ENCODE assay signal across 25 mouse cellular contexts in the genomic region with DNA sequence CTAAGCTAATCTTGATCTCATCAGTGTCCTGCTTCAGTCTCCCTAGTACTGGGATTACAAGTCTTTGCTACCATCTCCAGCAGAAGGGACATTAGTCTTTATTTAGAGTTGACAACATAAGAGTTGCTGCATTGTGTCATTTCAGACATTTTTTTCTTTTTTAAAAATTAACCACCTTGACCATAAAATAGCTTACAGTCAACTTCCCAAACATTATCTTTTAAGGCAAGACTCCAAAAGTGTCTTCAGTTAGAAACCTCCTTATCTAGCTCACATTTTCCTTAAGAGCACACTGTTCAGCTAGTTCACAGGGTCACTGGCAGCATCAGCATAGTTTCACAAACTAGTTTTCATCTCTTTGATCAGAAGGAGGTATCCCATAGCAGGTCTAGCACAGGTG. TPM values are rescaled to one million over a fixed set of nuclear protein-coding genes. Genes with fewer than 3 reads are reported as not detected.
DNase-seq lines count a peak whose midpoint lies in the region; ATAC-seq and TF ChIP-seq lines count a peak whose summit lies in the region.
"Had no signal": no experiment of that assay in that cellular context is flagged by ENCODE, and none has a peak within 500 bp of the region (broad histone marks: within the 10 kb centered on the region; RNA-seq: fewer than 3 reads in every experiment).

No protein-coding gene starts in this region.

- ATAC-seq in cerebellum, adult (ENCODE audit: insufficient number of reproducible peaks, low FRiP score, low TSS enrichment), result no peak
- ATAC-seq: activated CD4-positive, CD25-positive, alpha-beta regulatory T cell, adult 4 months; CD4-positive, CD25-positive, alpha-beta regulatory T cell, adult 4 months; Patski had no signal

- peaks cover 19 to 20% of the 10 kb centered on the region in 2 experiments for H3K4me1 ChIP-seq in MEL (ENCODE audit: control insufficient read depth in 1 of 2, insufficient read depth in 2 of 2, low read length in 2 of 2)

- no peak for TF ChIP-seq RAD21 in MEL (IDR thresholded peaks at IDR 0.05; ENCODE audit: low read depth, low read length)

- H3K36me3 ChIP-seq in MEL (ENCODE audit: control insufficient read depth in 1 of 2, insufficient read depth in 2 of 2, low read length in 2 of 2), result peaks cover 0 to 24% of the 10 kb centered on the region in 2 experiments; a peak in 2 of 4 replicates
- H3K36me3 ChIP-seq: G1E had no signal

- no peak overlapping the region for H3K4me3 ChIP-seq in MEL (ENCODE audit: control insufficient read depth in 1 of 2, insufficient read depth in 1 of 2, low read depth in 2 of 2, low read length in 2 of 2)

- peak; percentile 48 for DNase-seq in MEL (ENCODE audit: low read depth, low spot score)
- peak; percentile 33 for DNase-seq in R1 (ENCODE audit: low read depth, low spot score)
- DNase-seq in ZHBTc4 (ENCODE audit: low read depth, low spot score), result peak; percentile 37
- no peak for DNase-seq in right cerebral cortex, adult 18-20 months
- DNase-seq in spleen, postnatal 4 days (ENCODE audit: low spot score in 2 of 2), result no peak
- DNase-seq: adrenal gland, adult 2 months; adrenal gland, adult 8-10 months; adrenal gland, postnatal 10 days; adrenal gland, postnatal 14 days; adrenal gland, postnatal 25 days; adrenal gland, postnatal 36 days; B cell, adult 2 months; cerebellum, adult 11 months; cerebellum, adult 11-12 months; cerebellum, adult 18-20 months; cerebellum, adult 2 months; cerebellum, adult 8-10 months; cerebellum, adult 9-10 months; cerebellum, adult 9-11 months had no signal

- no peak for TF ChIP-seq CTCF in MEL (IDR thresholded peaks at IDR 0.05 in 2 of 3, conservative IDR thresholded peaks at IDR 0.05 in 1 of 3; ENCODE audit: control insufficient read depth in 1 of 3, insufficient read depth in 1 of 3, low read depth in 2 of 3, low read length in 3 of 3, poor library complexity in 1 of 3, severe bottlenecking in 1 of 3)

- no peak overlapping the region for H3K9ac ChIP-seq in MEL (ENCODE audit: control insufficient read depth, low read depth, low read length, poor library complexity, severe bottlenecking)

- H3K27ac ChIP-seq in MEL (ENCODE audit: control insufficient read depth, low read depth, low read length), result peak overlapping the region; percentile 49

- no peak for TF ChIP-seq POLR2A in MEL (IDR thresholded peaks at IDR 0.05; ENCODE audit: control insufficient read depth in 1 of 2, insufficient read depth in 1 of 2, low read depth in 1 of 2, low read length in 2 of 2, poor library complexity in 1 of 2)

- TF ChIP-seq EP300 in MEL (IDR thresholded peaks at IDR 0.05; ENCODE audit: low read depth in 1 of 2, low read length in 2 of 2), result peak; percentile 80 to 87

- no peaks in the 10 kb centered on the region for H3K27me3 ChIP-seq in MEL (ENCODE audit: control insufficient read depth in 1 of 2, insufficient read depth in 2 of 2, low read length in 2 of 2)
- H3K27me3 ChIP-seq: CH12.LX had no signal

- no peaks in the 10 kb centered on the region for H3K9me3 ChIP-seq in MEL (replicated peaks; ENCODE audit: insufficient read depth, low read length)

- H3K79me2 ChIP-seq in MEL (ENCODE audit: control insufficient read depth, insufficient read depth, low read length, poor library complexity), result no peaks in the 10 kb centered on the region

TF ChIP-seq in MEL, 35 proteins besides CTCF, POLR2A, EP300 and RAD21:
- TF ChIP-seq TCF12 (IDR thresholded peaks at IDR 0.05; ENCODE audit: low read depth, low read length), result peak; percentile 76
- peak; percentile 48; the same call in 1 of the 2 replicates for TF ChIP-seq MYB (IDR thresholded peaks at IDR 0.05; ENCODE audit: low read depth, low read length)
- peak; percentile 74 for TF ChIP-seq GATA1 (IDR thresholded peaks at IDR 0.05; ENCODE audit: low read depth, low read length)
- peak; percentile 70 for TF ChIP-seq ZNF384 (IDR thresholded peaks at IDR 0.05; ENCODE audit: low read depth, low read length)
- TF ChIP-seq SIN3A (IDR thresholded peaks at IDR 0.05; ENCODE audit: low read length), result 0 out of 2 replicates have a peak, but pooled peaks have one; percentile 30
- 0 out of 2 replicates have a peak, but pooled peaks have one; percentile 17 for TF ChIP-seq TAL1 (IDR thresholded peaks at IDR 0.05; ENCODE audit: low read length)
- TF ChIP-seq GABPA (IDR thresholded peaks at IDR 0.05; ENCODE audit: low read depth, low read length), result no peak
- no peak for TF ChIP-seq MAX (IDR thresholded peaks at IDR 0.05; ENCODE audit: low read length)
- peak; percentile 70; the same call in 1 of the 2 replicates for TF ChIP-seq ETS1 (IDR thresholded peaks at IDR 0.05; ENCODE audit: low read depth, low read length)
TF ChIP-seq in MEL: peak in this region for 7.

RNA-seq across cellular contexts. Expression of a gene that starts 19.7 kb away (rescaled TPM):
- 27.2 and 28.6 TPM in 2 replicates for total RNA-seq in MEL (2012; rRNA removed)
- 100 to 1,000 TPM in 1 of 2 experiments, 10 to 100 TPM in 1; 44.2 to 132 TPM for polyA plus RNA-seq in MEL (2012; ENCODE audit: insufficient read depth in 1 of 2, insufficient read length in 2 of 2, low read depth in 1 of 2, low replicate concordance in 2 of 2, missing spikeins in 1 of 2)
- polyA plus RNA-seq: G1E had no signal

Comparison
In these comparisons a context has a peak if more than half of its experiments do, and no peak if none do; other contexts are left out.
1. DNase-seq: peak in MEL (single experiment), R1 (single experiment) and ZHBTc4 (single experiment); none in right cerebral cortex, adult 18-20 months (single experiment) and spleen, postnatal 4 days (0 of 2).